Mouse (Mus musculus) R1 (cell line): ENCODE measurements around the gene Jpt2.
A peak's percentile ranks its signal among the peaks of the same experiment; 100 is the strongest.
"Not testable (repeated sequence)": the region's sequence is repeated elsewhere in the genome, so short reads cannot be mapped to it uniquely, and the experiment has no call there.

ENCODE experiments used
- DNase-seq: peaks from one replicate; pipeline ENCODE4 v3.0.0-alpha.2; 2018; ENCODE audit warnings: low read depth, low spot score

The Jpt2 gene

DNA sequence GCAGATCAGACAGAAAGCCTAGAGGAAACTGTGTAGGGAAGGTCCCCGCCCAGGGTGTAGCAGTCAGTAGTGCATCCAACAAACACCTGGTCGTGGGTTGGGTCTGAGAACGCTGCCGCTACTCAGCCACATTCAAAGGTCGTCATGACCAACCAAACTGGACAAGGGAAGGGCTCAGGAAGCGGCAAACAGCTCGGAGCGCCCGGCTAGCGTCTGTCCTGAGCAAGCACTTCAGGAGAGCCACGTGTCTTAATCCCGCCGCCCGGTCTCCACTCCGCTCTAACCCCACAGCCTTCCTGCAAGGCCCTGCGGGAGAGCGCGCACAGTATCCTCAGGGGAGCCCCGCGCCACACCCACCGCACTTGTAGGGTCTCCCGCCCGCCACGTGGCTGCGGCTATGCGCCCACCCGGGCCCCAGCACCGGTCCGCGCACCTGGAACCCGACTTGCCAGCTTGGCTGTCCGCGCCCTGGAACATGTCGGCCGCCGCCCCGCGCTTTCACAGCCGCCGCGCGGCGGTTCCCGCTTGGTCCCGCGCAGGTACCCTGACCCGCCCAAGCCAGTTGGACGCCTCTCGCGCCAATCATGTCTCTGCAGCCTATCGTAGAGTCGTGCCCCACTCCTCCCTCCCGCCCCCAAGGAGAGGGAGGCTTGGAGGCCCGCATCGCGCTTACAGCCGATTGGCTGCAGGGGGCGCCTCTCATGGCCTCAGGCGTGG lies at the start of gene Jpt2:
Gene Jpt2, minus strand, starts transcription at position 555 of the 717 bp plus-strand sequence.
- DNase-seq = peak; percentile 99

DNA sequence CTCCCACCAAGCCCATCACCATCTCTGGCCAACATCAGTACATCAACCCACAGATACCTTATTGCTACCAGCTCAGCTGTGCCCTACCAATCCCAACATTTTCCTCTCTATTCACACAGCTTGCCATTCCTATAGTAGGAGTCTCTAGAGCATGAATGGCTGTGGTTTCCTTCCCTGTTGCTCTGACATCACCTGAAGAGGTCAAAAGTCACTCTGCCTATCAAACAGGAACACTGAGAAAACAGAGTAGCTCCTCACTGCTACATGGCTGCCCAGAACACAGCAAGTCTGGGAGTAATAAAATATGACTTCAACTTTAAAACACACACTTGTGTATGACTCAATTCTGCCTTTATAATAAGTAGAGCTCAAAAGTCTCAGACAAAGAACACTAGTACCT lies 47.0 kb upstream of the Jpt2 start:
- no peak for DNase-seq

DNA sequence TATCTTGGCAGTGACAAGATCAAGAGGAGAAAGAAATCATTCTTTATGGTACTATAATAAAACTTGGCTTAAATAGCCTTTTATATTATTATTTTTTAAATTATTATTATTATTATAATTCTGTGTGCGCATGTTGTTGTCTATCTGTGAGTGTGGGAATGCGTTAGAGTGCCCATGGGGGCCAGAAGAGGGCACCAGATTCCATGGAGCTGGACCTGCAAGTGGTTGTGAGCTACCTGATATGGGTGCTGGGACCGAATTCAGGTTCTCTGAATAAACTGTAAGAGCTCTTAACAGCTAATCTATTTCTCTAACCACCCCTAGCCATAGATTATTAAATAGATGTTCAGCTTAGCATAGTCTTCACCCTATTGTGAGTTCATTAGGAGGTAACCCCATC lies 44.6 kb upstream of the Jpt2 start:
- DNase-seq = no peak

DNA sequence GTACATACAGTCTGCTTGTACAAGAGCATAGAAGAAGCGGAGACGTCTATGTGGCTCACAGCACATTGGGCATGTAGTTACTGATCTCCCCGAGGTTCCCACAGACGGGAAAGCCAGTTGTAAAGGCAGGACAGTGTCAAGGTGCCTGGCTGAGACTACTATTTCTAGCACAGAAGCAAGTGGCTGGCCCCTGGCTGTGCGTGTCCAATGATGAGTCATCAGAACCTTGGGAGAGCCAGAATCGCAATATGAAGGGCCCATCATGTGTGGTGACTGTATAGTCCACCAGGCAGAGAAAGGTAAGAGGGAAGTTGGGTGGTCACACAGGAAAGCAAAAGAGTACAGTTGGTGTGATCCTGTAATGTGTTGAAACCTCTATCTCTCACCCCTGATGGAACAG lies 34.2 kb upstream of the Jpt2 start:
- DNase-seq = no peak

DNA sequence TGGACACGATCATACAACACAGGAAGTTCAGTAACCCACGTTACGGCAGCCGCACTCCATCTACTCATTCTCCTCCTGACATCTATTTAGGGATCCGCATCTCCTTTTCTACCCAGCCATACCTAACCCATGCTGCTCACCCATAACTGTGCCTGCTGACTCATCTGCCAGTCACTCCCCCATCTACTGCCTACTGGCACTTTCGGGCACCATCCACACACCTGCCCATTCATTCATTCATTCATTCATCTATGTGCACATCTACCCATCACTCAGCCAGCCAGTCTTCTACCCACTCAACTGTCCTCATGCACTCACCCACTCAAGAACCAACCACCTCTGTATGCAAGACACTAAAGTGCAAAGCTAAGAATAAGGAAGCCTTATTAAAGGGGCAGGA lies 26.7 kb upstream of the Jpt2 start:
- no peak for DNase-seq

DNA sequence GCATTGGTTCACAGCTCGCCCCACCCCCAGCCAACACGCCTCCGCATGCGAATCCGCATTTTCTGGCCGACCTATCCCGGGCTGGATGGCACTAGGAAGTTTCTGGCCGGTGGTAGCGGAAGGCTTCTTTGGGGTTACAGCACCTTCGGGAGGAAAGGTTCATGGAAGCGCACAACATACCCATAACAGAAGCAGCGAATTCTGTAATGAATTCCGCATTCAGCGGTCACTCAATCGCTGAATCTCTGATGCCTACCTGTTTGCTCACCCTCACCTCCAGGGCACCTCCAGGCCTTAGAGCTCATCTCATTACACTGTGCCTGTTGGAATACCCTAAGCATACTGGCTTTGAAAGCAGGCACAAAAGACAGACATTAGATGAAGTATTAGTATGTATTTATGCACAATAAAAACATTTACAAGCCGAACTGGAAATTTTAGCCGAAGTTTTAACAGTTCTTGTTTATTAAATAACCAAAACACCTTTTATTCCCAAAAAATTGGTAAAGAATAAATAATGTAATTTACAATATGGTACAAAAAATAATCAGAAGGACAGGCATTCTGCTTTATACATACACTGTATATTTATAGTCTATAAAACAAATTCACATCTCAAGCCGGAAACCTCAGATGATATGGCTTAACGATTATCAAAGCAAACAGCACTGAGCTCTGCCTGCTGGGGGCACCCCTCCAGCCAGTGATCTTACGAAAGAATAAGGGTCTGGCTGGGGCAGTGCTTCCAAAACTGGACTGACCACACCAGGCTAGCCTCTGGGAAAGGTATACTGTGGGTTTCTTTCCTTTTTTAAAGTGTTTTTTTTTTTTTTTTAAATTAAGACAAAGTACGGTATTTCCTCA lies 595 bp upstream of the Jpt2 start:
- no peak for DNase-seq

DNA sequence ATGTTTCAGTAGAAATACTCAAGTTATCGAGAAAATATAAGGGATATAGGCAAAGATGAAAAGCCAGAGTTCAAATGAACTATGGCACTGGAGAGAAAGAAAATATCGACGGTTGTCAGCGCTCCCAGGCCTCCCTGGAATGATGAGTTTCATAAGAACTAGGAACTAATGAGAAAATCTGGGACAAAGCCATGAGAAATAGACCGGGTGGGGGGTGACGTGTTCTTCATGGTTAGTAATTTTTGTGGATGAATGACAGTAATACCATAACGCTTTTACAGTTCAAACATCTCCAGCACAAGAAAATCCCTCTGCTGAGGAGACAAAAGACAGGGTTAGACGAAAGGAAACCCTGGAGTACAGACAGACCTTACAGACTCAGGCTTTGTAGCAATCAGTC lies 1.1 kb downstream of the Jpt2 start:
- DNase-seq = no peak

DNA sequence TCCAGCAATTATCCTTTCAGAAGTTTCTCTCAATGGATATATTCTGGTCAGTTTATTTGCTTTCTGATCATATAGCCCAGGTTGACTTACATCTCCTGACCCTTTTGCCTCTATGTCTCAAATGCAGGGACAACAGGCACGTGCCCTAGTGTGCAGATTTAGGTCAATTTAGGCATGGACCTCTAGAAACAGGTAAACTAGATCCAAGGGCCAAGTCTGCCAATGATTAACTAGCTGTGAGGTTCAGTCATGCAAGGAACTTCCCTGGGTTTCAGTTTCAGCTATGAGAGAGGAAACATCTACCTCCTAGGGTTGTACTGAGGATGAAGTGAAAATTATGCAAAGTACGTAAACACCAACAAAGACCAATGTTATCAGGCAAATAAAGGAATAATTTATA lies 7.2 kb downstream of the Jpt2 start:
- no peak for DNase-seq

DNA sequence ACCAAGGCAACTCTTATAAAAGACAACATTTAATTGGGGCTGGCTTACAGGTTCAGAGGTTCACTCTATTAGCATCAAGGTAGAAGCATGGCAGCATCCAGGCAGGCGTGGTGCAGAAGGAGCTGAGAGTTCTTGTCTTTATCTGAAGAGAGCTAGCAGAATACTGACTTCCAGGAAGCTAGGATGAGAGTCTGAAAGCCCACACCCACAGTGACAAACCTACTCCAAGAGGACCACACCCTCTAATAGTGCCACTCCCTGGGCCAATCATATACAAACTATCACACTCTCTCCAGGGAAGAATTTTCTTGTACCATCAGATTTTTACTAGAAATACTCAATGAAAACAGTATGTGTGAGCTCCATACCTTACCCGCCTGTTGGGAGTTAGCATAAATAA lies 9.8 kb downstream of the Jpt2 start:
- peak; percentile 19 for DNase-seq

DNA sequence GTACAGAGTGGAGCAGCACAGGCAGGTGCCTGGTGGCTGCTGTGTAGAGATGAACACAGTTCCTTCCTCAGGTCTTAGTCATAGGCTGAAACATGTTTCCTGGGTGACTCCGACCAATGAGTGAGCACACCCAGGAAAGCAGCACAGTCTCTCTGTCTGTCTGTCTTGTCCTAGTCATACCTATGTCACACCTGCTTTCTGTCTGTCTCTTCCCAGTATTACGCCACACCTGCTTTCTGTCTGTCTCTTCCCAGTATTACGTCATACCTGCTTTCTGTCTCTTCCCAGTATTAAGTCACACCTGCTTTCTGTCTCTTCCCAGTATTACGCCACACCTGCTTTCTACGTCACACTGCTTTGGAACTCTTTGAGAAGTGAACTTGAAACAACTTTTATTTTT lies 12.3 kb downstream of the Jpt2 start:
- DNase-seq = no peak

DNA sequence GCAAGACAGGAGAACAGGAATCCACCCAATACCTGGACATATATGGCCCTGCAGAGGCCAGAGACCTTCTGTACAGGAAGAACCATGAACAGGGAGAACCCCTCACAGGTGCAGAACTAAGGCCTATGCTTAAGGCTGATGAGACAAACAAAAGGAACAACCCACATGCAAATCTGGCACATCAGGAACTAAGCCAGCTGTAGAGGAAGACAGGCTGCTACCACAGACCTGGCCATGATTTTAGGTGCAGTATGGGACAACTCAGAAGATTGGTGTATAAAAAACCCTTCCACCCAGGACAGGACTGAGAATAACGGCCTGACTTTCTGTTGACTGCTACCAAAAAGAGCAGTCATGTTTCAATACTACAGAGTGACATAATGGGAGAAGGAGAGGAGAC lies 16.9 kb downstream of the Jpt2 start:
- not testable (repeated sequence) for DNase-seq

DNA sequence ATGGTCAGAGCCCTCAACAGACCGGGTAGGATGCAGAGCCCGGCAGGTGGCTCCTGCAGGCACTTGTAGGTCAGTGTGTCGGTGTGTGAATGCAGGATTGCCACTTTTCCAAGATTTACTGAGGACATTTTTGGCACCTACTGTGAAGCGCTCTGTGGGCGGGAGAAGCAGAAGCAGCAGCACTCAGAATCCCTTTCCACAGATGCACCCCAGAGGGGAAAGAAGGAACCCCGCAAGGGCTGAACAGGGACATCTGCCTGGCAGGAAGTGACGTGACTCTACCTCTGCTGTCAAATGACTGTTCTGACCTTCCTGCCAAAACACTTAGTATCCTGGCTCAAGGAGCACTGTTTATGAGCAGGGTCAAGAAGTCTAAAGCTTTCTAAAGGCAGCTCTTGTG lies 17.5 kb downstream of the Jpt2 start:
- no peak for DNase-seq

DNA sequence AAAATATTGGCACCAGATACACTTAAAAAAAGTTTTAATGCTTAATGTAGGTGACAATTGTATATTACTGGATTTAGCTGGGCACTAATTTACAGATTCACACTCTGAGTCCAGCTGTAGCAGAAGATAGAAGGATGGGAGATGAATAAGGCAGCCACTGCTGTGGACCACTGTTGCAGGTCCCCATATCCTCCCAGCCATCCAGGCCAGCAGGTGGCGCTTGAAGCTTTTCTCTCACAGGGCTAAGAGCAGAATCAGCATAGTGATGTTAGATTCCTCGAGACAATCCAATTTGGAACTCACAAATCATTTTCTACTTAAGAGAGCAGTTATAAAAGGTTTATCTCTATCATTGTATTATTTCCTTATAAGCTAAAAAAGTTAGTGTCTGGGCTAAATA lies 18.0 kb downstream of the Jpt2 start:
- DNase-seq = peak; percentile 41

DNA sequence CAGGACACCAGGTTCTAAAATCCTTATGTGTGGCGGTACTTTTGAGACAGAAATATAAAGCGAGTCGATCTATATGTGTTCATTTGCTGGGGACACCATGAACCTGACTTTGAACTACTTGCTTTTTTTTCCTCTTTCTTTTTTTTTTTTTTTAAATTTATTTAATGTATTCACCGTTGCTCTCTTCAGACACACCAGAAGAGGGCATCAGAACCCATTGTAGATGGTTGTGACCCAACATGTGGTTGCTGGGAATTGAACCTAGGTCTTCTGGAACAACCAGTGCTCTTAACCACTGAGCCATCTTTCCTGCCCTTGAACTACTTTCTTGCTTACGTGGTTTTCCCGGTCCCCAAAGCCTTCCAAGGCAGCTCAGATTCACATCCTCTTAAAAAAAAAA lies 23.2 kb downstream of the Jpt2 start:
- DNase-seq = no peak

DNA sequence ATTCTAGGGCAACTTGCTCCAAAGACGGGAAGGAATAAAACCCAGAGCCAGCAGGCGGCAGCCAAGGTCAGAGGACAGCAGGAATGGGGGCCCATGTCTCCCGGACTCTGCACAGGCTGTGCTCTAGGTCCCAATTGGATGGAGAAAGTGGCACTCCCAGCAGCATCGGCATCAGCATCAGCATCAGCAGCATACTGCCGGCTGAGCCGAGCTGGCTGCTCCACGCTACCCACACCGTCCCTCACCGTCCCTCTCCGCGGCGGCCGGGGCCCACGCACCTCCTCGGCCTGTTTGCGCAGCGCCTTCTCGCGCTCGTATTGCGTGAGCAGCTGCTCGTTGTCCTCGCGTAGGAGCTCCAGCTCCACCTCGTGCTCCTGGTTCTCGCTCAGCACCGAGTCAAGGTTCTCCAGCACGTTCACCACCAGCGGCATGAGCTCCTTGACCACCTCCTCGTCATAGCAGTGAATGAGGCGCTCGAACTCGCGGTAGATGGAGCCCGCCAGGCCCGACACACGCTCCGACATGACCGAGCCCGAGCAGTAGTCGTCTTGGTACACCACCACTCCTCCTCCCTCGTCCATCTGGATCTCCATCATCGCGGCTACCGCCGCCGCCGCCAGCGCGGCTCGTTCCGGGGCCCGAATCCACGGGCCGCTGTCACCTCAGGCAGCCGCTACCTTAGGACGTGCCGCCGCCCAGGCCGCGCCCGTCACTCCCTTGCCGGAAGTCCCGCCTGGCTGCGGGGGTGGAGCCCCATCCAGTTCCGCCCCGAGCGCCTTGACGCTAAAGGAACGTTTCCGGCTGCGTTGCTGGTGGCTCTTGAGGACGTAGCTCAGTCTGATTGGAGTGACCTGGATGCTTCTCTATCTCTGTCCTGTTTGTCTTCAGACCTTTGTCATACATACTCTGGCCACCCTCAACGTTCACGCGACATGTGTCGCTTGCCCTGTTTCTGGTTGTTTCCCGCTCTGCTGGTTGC lies 23.9 kb downstream of the Jpt2 start, which contains the start of gene Mapk8ip3:
Gene Mapk8ip3, minus strand, starts transcription at position 719 of the 979 bp plus-strand sequence.
- peak; percentile 93 for DNase-seq

DNA sequence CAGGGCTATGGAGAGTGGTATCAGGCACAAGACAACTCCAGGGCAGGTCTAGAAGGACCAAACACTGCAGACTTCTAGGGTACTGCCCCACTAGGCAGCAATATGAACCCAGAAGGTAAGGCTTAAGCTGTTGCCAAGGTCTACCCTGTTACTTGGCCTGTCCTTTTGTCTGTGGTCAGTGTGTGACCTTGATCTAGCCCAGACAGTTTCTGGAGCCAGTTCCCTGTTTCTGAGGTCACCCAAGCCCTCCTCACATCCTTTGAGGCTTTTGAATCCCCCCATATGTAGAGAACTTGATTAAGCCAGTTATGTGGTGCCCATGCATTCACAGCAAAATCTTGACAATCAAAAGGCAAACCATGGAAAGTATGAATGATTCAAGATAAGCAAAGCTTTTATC lies 24.8 kb downstream of the Jpt2 start:
- no peak for DNase-seq

DNA sequence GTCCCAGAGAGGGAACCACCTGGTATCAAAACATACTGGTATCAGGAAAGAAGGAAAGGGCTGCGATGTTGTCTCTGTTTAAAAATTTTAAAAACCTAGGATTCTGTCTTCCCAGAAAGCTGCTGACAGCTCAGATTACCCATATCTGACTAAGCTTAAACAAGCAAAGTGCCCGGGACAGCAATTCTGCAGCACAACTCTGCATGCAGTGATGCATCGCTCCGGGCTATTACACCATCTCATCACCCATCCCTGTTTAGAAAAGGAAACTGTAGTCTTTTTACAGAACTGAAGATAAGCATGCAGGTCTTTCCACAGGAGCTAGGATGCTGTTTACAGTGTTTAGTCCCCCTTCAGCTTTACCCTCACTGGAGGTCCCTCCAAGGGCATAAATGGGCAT lies 25.6 kb downstream of the Jpt2 start:
- DNase-seq = no peak

DNA sequence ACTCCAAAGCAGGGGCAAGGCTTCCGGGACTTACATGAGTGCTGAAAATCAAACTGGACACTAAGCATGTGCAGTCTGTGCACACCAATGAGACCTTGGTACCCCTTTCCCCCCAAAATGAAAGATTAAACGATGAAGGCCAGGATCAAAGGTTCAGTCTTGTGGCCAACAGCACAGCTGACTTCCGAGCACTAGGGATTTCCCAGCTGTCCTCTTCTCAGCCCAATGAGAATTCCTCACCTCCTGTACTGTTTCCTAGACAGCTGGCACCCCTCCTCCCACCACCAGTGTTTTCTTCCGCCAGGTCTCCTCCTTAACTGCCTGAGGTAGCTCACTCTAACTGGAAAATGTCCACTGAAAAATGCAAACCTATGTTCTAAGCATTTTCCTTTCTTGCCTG lies 27.3 kb downstream of the Jpt2 start:
- DNase-seq = no peak

DNA sequence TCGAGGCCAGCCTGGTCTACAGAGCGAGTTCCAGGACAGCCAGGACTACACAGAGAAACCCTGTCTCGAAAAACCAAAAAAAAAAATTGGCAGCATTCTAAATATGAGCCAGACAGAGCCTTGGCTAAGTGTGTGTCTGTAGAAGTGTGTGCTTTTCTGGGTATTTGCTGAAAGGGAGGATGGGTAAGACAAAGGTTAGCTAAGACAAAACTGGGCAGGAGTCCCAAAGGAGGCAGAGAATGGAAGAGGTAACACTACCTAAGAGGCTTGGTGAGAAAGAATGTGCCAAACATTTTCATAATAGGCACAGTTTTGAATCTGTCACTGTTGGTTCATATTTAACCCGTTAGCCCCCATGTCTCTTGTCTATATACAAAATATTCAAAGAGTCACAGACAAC lies 28.1 kb downstream of the Jpt2 start:
- no peak for DNase-seq

DNA sequence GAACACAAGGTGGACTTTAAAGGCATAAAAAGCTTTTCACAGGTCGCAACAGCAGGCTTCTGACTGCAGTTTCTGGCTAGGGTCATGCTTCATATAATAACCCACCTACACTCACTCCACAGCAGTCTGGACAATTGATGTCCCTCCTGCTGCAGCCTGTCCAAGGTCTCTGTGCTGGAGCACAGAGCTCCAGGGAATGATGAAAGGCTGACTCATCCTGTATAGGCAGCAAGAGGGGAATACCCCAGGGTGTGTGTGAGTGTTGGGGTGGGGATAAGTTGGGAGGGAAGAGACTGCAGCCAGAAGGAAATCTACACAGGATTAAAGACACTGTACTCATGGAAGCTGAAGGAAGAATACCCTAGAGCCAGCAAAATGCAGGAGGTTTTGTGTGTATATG lies 31.0 kb downstream of the Jpt2 start:
- peak; percentile 7 for DNase-seq

DNA sequence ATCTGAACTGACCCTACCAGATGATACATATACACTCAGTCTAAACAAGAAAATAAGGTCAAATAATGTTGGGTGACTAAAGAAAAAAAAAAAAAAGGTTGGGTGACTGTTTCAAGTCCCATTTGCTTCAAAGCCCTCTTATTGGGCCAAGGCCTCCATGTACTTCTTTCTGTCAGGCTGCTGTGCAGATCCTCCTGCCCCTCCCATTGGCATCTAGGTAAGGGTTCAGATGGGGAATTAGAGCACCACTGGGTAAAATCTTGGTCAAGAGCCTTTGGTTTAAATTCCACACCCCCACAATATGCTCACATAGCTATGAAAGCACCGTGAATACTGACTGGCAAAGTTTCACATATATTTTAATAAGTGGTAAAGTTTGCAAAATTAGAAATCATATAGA lies 37.2 kb downstream of the Jpt2 start:
- DNase-seq = no peak

DNA sequence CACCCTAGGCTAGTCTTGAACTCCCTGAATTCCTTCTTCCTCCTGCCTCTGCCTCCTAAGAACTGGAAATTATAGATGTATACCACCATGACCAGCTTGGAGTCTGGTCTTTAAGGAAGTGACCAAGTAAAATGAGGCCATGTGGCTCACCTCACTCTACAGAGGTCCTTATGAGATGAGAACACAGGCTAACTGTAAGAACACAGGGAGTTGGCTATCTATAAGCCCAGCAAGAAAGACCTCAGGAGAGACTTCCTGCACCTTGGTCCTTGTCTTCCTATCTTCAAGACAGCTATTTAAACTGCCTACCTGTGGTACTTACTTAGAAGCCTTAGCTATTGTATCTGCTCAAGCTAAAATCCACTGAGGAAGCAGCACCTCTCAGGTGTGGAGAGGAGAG lies 46.5 kb downstream of the Jpt2 start:
- no peak for DNase-seq
